Mouse (Mus musculus): ENCODE data around the gene Papss1.

DNA sequence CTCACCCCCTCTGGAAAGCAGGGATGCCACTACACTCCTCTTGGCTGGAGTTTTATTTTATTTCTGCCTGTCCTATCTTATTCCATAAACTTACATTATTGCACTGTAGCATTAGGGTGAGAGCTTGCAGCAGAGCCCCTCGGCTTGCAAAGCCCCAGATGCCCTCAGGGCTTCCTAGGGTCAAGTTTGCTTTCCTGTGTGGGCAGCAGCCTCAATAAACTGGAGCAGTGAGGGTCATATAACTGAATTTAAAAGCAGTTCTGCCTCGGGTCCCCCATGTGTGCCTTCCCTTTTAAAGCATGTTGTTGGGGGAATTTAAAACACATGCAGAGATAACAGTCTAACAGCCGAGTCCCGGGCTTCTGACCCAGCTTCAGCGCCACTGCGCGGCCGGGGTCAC lies 49.5 kb downstream of the Papss1 start:
- TF ChIP-seq POLR2A (IDR thresholded peaks at IDR 0.05; ENCODE audit: borderline replicate concordance, insufficient read depth, low read length) (no peak), CTCF (IDR thresholded peaks at IDR 0.05; ENCODE audit: borderline replicate concordance, insufficient read depth, low read depth, low read length) (no peak)

Data from cerebellum, adult 2 months (tissue).